Mouse (Mus musculus) kidney, adult 11 months (tissue): ENCODE data around the gene Prdm16.

Source experiments
- DNase-seq: peaks from one replicate; pipeline ENCODE4 v3.0.0; 2022

The Prdm16 gene

GRCm38 (mm10) chr4:154471447-154472101 is 165.1 kb downstream of the Prdm16 start:
- no peak for DNase-seq

DNA sequence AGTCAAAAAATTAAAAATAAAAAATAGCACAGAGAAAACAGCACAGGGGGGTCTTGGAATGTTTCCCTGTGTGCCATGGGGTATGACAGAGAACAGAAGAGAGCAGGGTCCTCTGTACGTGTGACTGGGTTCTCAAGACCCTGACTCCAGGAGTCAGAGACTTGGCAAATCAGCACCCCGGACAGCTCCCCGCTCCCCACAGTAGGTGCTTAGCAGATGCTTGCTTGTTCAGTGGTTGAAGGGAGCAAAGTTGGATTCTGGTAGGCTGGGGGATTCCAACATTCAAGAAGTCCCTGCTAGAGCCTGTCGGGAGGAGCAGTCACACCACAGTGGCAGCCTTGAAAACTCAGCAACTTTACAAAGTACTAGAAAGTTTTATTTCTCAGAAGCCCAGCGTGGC is 170.4 kb downstream of the Prdm16 start:
- no peak for DNase-seq

DNA sequence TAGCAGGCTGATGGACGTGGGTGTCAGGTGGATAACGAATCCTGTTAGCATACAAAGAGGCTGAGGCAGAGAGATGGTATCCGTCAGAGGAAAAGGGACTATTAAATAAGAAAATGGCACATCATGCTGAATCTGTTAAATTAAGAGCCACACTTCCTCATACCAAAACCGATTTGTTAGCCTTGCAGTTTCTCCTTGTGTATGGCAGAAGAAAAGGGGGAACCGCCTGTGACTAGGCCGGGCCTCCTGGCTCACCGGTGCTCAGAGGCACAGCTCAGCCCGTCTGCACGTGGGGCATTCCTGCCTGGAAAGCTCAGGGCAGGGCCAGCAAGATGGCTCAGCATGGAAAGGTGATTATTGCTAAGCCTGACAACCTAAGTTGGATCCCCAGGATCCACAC is 171.6 kb downstream of the Prdm16 start:
- DNase-seq, result no peak

GRCm38 (mm10) chr4:154460021-154460420 is 176.7 kb downstream of the Prdm16 start:
- no peak for DNase-seq

DNA sequence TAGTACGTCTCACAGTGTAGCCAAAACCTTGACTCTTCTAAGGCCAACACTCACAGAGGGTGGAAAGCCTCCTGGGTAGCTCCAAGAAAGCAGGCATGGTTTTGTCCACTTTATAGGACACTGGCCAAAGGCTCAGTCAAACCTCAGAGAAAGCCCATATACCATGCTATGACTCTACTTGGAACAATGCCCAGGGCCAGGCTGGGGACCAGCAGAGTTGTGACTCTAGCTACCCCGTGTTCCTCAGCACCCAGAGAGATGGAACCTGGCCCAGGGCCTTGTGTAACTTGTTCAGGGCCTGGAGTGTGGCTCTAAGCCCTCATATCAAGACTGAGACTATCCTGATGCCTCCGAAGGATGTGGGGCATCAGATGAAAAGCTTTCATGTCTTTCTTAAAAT is 178.9 kb downstream of the Prdm16 start:
- DNase-seq, result no peak

DNA sequence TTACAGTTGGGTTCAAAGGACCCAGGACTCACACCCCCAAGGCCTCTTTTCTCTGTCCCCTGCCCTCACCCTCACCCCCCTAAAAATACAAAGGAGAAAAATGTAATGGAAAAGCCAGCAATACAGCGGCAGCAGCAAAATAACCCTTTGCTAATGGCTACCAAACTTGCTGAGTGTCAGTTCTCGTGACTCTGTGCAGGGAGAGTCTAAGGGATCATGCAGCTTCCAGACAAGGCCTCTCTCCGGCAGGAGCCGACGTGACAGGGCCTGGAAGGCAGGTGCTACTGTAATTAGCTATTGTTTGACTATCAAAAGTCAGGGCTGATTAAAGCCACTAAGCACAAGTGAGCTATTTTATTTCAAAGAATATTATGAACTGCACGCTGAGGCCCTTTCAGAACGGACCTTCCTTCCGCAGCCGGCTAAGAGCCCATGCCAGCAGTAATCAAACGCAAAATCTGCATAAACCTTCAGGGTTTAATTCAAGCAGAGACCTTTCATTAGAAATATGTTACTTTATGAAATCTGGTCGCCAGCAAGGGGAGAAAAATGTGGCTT is 180.3 kb downstream of the Prdm16 start:
- DNase-seq, result no peak

GRCm38 (mm10) chr4:154450441-154450840 is 186.2 kb downstream of the Prdm16 start:
- peak; percentile 70 for DNase-seq

DNA sequence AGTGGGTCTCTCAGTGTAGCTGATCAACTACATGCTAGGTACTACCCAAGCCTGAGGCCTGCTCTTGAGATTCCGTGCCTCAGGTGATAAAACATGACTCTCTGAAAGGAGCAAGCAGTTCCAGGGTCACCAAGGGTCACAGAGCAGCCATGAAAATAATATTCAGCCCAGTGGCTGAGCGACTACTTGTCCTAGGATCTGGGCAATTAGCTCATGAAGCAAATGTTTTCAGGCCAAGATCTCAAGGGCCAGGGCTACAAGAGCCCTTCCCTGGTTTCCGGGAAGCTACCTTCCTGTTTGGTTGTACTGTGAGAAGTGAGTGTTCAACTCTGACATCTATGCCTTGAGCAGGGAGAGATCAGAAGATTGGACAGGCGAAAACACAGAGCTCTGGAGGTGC is 186.6 kb downstream of the Prdm16 start:
- peak; percentile 44 for DNase-seq

DNA sequence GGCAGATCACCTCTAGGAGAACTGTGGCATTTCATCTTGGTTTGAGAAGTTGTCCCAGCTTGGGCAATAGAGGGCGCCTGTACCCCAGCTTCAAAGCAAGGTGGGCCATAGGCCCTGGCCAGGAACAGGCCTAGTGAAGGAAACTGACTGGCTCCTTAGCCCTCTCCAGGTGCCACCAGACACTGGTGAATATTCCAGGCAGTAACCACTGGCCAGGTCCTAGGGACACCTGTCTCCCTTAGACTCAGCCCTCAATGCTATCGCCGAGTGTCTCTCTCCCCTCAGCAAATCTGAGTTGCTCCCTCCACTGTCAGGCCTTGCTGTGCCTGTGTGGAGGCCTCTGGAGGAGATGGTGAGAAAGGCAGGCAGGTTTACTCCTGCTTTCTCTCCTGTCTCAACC is 187.3 kb downstream of the Prdm16 start:
- peak; percentile 54 for DNase-seq

DNA sequence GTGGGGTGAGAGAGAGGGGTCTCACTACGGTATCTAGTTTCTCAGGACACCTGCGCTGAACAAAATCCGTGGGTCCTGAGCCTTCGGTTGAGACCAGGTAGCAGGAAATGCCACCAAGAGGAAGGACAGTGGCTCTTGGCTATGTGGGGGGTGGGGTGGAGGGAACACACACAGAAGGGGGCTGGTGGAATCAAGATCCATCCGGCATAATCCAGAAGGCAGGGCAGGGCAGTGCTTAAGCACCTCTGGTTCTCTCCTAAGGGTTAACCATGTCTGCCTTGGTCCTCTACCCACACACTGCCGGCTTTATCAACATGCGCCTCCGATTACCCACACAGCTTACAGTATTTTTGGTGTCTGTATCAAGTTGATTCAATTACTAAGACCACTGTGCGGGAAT is 191.0 kb downstream of the Prdm16 start:
- DNase-seq, result no peak

DNA sequence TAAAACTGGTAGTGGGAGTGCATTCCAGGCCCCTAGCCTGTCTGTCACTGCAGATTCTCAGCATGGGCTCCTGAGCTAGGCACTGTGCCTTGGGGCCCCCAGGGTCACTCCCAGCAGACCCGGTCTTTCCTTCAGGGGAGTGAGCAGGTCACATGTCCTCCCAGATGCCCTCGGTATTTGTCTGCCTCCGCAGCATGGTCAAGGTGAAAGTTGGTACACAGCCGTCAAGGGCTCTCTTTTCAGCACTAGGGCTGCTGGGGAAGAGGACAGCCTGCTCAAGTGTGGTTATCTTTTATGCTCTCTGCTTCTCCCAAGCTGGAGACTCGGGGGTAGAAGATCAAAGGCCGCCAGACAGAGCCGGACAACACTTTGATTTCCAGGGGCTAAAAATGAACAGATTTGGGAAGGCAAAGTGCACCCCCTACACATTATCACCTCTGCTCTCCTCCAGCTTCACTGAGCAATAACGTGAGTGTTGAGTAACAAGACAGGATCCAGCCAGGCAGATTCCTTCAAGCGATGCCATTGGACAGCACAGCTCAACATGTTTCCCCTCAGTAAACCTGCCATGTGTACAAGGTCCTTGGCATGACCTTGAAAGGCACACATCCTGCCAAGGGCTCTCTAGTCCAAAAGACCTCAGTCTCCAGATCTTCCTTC is 193.9 kb downstream of the Prdm16 start:
- no peak for DNase-seq

DNA sequence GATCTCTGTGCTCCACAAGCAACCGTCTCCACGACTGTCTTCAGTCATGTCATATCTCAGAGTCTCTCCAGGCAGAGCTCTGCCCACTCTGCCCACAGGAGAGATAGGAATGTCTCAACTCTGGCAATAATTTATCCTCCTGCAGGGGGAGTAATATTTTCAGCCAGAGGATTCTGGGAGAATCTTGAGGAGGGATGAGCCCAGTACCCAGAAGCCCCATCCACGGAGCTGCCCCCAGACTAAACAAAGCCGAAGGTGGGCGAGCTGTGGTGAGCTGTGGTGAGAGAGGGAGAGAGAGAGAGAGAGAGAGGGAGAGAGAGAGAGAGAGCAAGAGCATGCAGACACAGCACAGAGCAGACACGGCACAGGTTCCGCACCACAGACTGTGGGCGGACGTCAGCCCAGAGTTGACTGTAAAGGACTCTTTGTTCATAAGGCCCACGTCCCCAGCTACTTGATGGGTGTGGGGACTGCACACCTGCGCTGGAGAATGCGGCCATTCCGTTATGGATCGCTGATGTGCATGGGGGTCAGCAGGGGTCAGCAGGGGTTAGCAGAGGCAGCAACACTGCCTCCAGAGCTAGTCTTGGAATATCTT is 197.1 kb downstream of the Prdm16 start:
- DNase-seq, result no peak

DNA sequence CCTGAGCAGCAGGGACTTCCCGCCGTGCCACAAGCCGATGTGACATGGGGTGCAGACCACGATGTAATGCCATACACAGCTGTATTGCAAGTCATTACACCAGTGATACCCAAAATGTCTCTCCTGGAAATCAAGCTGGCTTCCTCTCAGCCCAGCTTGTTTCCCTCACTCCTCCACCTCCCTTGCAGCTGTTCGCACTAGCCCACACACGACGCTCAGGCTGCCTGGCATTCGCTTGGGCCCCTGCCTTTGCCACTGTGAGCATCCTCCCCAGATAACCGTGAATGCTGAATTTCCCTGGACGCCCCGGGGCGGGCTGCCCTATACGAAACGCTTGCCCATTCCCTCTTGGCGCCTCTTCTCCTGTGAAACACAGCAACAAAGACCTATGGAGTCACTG is 198.1 kb downstream of the Prdm16 start:
- DNase-seq, result no peak

GRCm38 (mm10) chr4:154429770-154430169 is 206.9 kb downstream of the Prdm16 start:
- DNase-seq, result peak; percentile 67

- no peak for DNase-seq
These were observed 209.8 kb downstream of the Prdm16 start for GRCm38 (mm10) chr4:154426901-154427300.

DNA sequence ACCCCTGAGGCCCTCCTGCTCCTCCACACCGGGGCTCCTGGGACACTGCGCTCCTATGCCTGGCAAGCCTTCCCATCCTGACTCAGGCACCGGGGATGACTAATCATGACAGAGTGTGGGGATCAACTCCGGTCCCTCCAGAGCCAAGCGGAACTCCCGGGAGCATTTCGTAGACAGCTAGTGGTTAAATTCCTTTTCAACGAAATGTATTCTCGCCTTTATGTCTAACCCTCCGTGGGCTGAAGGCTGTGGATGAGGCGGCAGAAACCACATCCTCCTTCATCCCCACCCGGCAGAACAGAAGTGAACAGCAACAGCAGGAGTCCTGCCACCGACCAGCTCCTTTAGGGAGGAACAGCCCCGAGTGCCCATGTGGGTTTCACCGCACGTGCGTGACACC is 211.4 kb downstream of the Prdm16 start:
- no peak for DNase-seq

GRCm38 (mm10) chr4:154424681-154425080 is 212.0 kb downstream of the Prdm16 start:
- DNase-seq, result no peak

GRCm38 (mm10) chr4:154422431-154422913 is 214.2 kb downstream of the Prdm16 start:
- no peak for DNase-seq

DNA sequence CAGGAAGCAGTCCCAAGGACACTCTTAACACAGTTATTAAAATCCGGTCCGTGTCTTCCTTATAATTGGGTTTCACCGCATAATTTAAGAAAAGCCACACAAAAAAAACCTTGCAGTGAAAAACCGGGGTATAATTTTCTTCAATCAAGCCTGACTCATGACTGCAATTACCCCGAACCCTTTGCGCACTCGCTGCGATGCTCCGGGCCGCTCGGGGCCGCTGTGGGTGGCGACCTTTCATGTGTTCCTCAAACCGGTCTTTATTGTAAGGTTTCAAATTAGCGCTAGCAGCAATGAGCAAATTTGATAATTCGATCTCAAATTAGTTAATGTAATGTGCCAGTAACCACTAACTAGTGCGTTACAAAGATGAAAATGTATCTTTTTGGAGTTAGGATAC is 215.9 kb downstream of the Prdm16 start:
- DNase-seq, result no peak

DNA sequence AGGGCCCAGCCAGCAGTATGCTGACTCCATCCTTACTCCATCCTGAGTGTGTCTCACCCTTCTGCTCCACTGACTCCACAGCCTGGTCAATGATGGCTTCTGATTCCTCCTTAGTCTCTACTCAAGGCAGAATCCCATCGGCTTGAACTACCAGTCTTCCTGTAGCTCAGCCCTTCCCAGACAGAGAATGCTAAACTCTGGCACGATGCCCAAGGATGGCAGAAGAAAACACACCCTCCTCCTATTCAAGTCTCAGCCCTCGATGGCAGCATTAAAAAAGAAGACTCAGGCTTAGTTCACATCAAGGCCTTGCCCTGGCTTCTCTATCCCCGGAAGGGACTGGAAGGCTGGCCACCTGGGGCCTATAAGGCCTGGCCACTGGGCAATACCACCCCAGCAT is 216.9 kb downstream of the Prdm16 start:
- DNase-seq, result no peak

GRCm38 (mm10) chr4:154418993-154419392 is 217.7 kb downstream of the Prdm16 start:
- DNase-seq, result no peak

DNA sequence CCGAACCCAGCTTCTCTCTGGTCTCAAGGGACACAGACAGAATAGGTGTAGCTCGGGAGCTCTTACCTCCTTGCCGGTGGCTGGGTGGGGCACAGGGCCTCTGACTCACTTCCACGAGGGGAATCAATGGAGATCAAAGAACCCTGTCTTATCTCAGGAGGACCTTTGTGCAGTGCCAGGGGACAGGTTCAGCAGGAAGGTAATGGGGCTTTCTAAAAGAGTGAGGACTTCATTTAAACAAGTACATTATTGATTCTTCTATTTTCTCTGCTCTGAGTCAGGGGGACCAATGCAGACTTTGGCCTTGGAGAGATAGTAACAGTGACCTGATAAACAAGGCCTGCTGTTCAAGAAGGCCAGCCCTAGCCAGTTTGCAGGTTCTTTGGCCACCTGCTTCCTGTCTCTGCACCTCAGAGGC is 218.3 kb downstream of the Prdm16 start:
- no peak for DNase-seq

DNA sequence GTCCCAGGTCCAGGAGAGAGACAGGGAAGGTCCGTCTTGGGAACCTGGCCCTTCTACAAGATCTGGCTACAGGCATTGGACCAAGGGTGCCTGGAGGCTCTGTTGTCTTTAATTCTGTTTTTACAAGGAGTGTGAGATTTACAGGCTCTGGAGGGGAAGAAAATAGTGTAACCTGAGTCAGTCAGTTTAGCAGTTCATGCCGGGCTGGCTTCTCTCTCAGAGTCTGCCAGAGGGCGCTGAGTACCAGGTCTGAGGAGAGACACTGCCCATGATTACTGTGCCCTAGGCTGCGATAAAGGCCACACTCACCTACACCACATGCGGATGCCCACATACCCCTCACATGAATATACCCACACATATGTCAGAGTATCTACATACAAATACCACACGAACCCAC is 219.9 kb downstream of the Prdm16 start:
- DNase-seq, result no peak

GRCm38 (mm10) chr4:154414885-154415284 is 221.8 kb downstream of the Prdm16 start:
- DNase-seq, result no peak
